Mouse (Mus musculus): Measurements from ENCODE around the gene Olfr689.
"Not testable (repeated sequence)": the region's sequence is repeated elsewhere in the genome, so short reads cannot be mapped to it uniquely, and the experiment has no call there.

Olfr689 gene

DNA sequence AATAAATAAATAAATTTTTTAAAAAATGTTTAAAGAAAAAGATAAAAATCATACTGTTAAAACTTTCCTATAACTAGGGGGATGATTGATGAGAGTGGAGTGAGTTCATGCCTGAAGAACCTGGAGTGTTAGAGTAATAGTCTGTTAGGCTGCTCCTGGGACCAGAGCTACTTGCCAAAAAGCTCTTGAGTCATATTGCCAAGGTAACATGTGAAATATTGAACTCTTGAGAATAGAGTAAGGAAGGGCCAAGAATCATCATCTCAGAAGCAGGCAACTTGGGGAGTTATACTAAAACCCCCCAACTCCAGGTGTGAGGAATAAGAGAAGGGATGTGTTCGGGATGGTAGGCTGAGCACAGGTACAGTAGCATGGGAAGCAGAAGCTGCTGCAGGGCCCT, at the start of gene Olfr689:
Gene Olfr689, plus strand, starts transcription at position 301 of the 400 bp plus-strand sequence.
- no peak for DNase-seq (ENCODE audit: low spot score)

DNA sequence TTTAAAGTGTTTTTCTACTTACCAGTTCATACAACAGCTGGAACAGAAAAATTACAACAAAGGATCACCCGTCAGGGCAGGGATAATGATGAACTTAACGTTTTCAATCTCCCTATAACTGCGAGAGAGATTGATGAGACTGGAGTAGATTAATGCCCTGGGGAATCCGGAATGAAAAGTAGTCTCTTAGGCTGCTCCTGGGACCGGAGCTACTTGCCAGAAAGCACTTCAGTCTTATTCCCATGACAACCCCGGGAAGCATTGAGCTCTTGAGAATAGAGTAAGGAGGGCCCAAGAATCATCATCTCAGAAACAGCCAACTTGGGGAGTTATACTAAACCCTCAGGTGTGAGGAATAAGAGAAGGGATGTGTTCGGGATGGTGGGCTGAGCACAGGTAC, 38.5 kb upstream of the Olfr689 start:
- no peak for DNase-seq (ENCODE audit: low spot score)

DNA sequence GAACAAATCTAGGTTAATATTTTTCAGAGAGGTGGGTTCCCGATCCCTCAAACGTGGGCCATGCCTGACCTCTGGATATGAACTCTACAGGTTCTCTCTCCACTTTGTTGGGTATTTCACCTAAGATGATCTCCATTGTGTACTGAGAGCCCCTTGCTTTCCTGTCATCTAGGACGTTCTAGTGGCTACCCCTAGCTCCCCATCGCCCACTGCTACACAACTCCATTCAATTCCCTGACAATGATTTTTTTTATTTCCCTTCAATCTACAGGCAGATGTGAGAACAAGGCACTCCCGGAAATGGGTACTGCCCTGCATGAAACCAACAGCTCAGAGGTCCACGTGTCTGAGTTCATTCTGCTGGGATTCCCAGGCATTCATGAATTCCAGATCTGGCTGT, 23.2 kb upstream of the Olfr689 start, which contains the start of gene Olfr688:
Gene Olfr688, plus strand, starts transcription at position 301 of the 400 bp plus-strand sequence.
- DNase-seq (ENCODE audit: low spot score) = no peak

DNA sequence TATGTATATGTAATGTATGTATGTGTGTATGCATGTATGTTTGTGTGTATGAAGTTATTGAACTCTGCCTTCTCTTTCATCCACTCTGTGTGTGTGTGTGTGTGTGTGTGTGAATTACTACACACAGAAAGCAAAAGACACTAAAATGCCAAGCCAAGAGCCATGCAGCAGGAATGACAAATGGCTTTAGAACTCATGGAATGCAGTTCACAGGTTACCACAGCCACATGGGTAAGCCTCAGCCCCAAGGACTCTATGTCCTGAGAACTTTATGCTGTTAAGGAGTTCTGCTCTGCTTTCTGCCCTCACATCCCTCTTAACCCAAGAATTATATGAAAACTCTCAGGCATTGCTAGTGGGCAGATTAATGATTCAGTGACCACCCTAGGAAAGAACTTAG, 20.9 kb upstream of the Olfr689 start:
- DNase-seq (ENCODE audit: low spot score) = no peak

DNA sequence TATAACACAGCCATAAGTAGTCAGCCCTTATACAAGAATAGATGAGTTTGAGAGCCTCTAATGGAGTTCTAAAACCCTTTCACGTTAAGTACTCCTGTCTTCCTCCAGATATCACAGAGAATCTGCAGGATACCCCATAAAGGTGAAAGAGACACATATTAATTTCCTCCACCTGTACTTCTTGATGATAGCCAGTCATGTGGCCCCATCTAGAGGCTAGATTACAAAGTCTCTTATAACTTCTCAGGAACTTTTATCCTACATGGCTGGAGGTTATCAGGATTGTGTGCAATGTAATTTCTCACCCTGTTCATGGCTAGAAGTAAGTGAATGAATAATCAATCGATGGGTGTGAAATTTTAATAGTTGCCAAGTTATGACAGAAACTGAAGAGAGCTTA, 14.3 kb downstream of the Olfr689 start:
- DNase-seq (ENCODE audit: low spot score) = no peak

DNA sequence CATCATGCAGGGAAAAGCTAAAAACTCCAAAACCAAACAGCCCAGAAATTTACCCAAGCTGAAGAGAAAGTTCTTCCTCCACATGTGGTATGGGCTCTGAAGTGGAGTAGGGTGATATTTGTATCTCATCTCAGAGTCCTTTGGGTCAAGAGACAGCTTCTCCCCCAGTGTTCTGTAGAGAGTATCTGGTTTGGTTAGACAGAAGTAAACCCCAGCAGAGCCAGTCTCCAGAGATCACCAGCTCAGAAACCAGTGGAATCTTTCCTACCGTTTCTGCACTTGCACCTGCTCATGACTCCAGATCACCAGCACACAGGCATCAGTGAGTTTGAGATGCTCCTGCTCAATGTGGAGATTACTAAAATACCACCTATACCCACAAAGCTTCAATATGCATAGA, 23.0 kb downstream of the Olfr689 start, which contains the start of gene Olfr690:
Gene Olfr690, minus strand, starts transcription at position 101 of the 400 bp plus-strand sequence.
- no peak for DNase-seq (ENCODE audit: low spot score)

DNA sequence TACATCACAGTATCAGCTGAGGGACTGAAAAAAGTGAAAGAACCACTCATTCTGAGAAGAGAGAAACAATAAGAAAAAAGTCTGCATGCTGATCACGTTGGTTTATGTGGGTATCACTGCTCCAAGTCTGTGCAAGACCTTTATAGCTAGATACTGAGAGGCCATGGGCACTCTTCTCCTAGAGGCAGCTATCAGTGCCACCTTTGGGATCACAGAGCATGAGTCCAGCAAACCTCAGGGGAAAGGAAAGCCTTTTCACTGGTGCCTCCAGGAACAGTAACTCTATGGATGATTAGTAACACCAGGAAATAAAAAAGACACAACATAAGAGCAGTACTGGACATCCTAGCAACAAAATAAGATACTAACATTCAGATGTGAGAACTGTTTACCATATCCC, 31.2 kb downstream of the Olfr689 start, which contains the start of gene Olfr691:
Gene Olfr691, minus strand, starts transcription at position 101 of the 400 bp plus-strand sequence.
- no peak for DNase-seq (ENCODE audit: low spot score)

- DNase-seq (ENCODE audit: low spot score) = no peak
Measured at GRCm38 (mm10) chr7:105342752-105343151, 31.8 kb downstream of the Olfr689 start.

GRCm38 (mm10) chr7:105356064-105356463, 45.1 kb downstream of the Olfr689 start:
- not testable (repeated sequence) for DNase-seq (ENCODE audit: low spot score)

- DNase-seq (ENCODE audit: low spot score) = not testable (repeated sequence)
Measured at GRCm38 (mm10) chr7:105356487-105356886, 45.5 kb downstream of the Olfr689 start.

- no peak for DNase-seq (ENCODE audit: low spot score)
Measured at GRCm38 (mm10) chr7:105361713-105362112, 50.7 kb downstream of the Olfr689 start.

DNA sequence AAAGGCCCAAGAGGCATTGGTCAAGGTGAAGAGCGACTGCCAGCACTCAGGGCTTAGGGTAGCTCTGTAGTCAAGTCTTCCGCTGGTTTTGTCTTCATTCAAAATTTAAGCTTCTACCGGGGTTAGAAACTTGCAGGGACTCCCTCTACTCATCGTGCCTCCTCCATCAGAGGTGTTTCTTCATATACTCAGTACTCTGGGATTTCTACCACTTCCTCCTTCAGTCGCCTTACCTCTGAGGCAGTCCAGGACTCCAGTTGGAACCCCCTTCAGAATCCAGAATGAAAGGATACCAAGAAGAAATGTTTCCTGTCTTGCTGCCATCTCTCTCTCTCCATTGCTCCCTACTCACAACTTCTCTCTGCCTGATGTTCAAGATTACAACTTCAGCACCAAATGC, 56.3 kb downstream of the Olfr689 start:
- DNase-seq (ENCODE audit: low spot score) = no peak

DNA sequence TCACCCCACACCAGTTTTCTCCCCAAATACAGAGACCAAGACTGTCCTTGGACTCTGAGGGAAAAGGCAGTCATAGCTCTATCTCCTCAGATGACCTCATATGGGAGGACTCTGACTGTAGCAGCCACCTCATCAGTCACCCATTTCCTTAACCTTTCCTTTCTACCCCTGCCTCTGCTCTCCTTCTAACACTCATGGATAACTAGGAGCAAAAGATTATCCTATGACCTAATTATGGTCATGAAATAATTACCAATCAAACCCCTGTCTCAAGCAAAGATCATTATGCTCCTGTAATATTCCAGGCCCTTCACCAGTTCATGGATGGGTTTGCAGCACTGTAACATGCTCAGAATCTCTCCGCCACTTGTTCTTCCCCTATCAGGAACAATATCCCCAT, 57.0 kb downstream of the Olfr689 start, which contains the start of gene Olfr692:
Gene Olfr692, plus strand, starts transcription at position 301 of the 400 bp plus-strand sequence.
- no peak for DNase-seq (ENCODE audit: low spot score)

- no peak for DNase-seq (ENCODE audit: low spot score)
Measured at GRCm38 (mm10) chr7:105368521-105368920, 57.6 kb downstream of the Olfr689 start.
